Comparison of ENCODE assay signal across 19 mouse cellular contexts in genomic region chr10:8749537-8749936, GRCm38 (mm10).
DNase-seq lines count a peak whose midpoint lies in the region; ATAC-seq lines count a peak whose summit lies in the region.
"Had no signal": no experiment of that assay in that cellular context is flagged by ENCODE, and none has a peak within 500 bp of the region (broad histone marks: within the 10 kb centered on the region; RNA-seq: fewer than 3 reads in every experiment).

No protein-coding gene starts in this region.

- DNase-seq in cerebellum, postnatal 10 days: peak; percentile 48 to 70
- no peak for DNase-seq in cerebellum, postnatal 36 days
- no peak for DNase-seq in hindbrain, embryonic 10.5 days (ENCODE audit: low spot score)
- no peak for DNase-seq in embryo, embryonic 10 days (ENCODE audit: low spot score)
- DNase-seq: adrenal gland, postnatal 10 days; cerebellum, adult 8-10 months; heart, postnatal 36 days; kidney, postnatal 14 days; lung, postnatal 36 days; retina, postnatal 1 day; thymus, postnatal 25 days had no signal

- 0 out of 2 replicates have a peak overlapping the region, but pooled peaks have one; percentile 51 for H3K27ac ChIP-seq in hindbrain, embryonic 15.5 days (replicated peaks)
- no peak overlapping the region for H3K27ac ChIP-seq in hindbrain, embryonic 10.5 days
- no peak overlapping the region for H3K27ac ChIP-seq in midbrain, embryonic 12.5 days (replicated peaks)
- no peak overlapping the region for H3K27ac ChIP-seq in midbrain, embryonic 13.5 days
- no peak overlapping the region for H3K27ac ChIP-seq in neural tube, embryonic 14.5 days (ENCODE audit: low read depth, low read length)
- H3K27ac ChIP-seq: embryonic facial prominence, embryonic 10.5 days; heart, embryonic 10.5 days had no signal

- H3K4me1 ChIP-seq in hindbrain, embryonic 15.5 days (replicated peaks): peaks cover 7% of the 10 kb centered on the region; the same call in 1 of the 2 replicates
- peaks cover 7% of the 10 kb centered on the region; the same call in 1 of the 2 replicates for H3K4me1 ChIP-seq in hindbrain, embryonic 10.5 days (replicated peaks)
- H3K4me1 ChIP-seq in midbrain, embryonic 12.5 days: peaks cover 18% of the 10 kb centered on the region; the same call in 1 of the 2 replicates
- H3K4me1 ChIP-seq in midbrain, embryonic 13.5 days (replicated peaks): peaks cover 32% of the 10 kb centered on the region
- H3K4me1 ChIP-seq in neural tube, embryonic 14.5 days (ENCODE audit: control insufficient read depth, insufficient read depth, low read length): peaks cover 5% of the 10 kb centered on the region; the same call in 1 of the 2 replicates

- no peak overlapping the region for H3K4me3 ChIP-seq in hindbrain, embryonic 15.5 days
- no peak overlapping the region for H3K4me3 ChIP-seq in hindbrain, embryonic 10.5 days
- H3K4me3 ChIP-seq in midbrain, embryonic 12.5 days: no peak overlapping the region
- H3K4me3 ChIP-seq in midbrain, embryonic 13.5 days (replicated peaks): no peak overlapping the region
- H3K4me3 ChIP-seq in neural tube, embryonic 14.5 days (ENCODE audit: low read depth, low read length): no peak overlapping the region
- H3K4me3 ChIP-seq: embryonic facial prominence, embryonic 10.5 days; erythroblast, embryonic 14.5 days; heart, embryonic 10.5 days had no signal

- H3K36me3 ChIP-seq in hindbrain, embryonic 15.5 days: 0 out of 2 replicates have a peak, but pooled peaks cover 5% of the 10 kb centered on the region
- peaks cover 70% of the 10 kb centered on the region for H3K36me3 ChIP-seq in hindbrain, embryonic 10.5 days
- peaks cover 15% of the 10 kb centered on the region for H3K36me3 ChIP-seq in midbrain, embryonic 12.5 days
- H3K36me3 ChIP-seq in midbrain, embryonic 13.5 days: peaks cover 15% of the 10 kb centered on the region
- H3K36me3 ChIP-seq in neural tube, embryonic 14.5 days (ENCODE audit: control insufficient read depth, insufficient read depth, low read length): no peaks in the 10 kb centered on the region

- no peaks in the 10 kb centered on the region for H3K27me3 ChIP-seq in hindbrain, embryonic 15.5 days
- H3K27me3 ChIP-seq in hindbrain, embryonic 10.5 days (ENCODE audit: insufficient read depth, poor library complexity, severe bottlenecking): no peaks in the 10 kb centered on the region
- H3K27me3 ChIP-seq in midbrain, embryonic 12.5 days: no peaks in the 10 kb centered on the region
- H3K27me3 ChIP-seq in midbrain, embryonic 13.5 days: no peaks in the 10 kb centered on the region
- no peaks in the 10 kb centered on the region for H3K27me3 ChIP-seq in neural tube, embryonic 14.5 days (ENCODE audit: control insufficient read depth, insufficient read depth, low read length)

- no peak overlapping the region for H3K4me2 ChIP-seq in hindbrain, embryonic 15.5 days
- H3K4me2 ChIP-seq in midbrain, embryonic 12.5 days (replicated peaks): no peak overlapping the region
- no peak overlapping the region for H3K4me2 ChIP-seq in midbrain, embryonic 13.5 days (replicated peaks)
- H3K4me2 ChIP-seq in neural tube, embryonic 14.5 days (ENCODE audit: low read depth, low read length): no peak overlapping the region

- no peaks in the 10 kb centered on the region for H3K9me3 ChIP-seq in hindbrain, embryonic 15.5 days
- no peaks in the 10 kb centered on the region for H3K9me3 ChIP-seq in hindbrain, embryonic 10.5 days
- H3K9me3 ChIP-seq in midbrain, embryonic 12.5 days: no peaks in the 10 kb centered on the region
- H3K9me3 ChIP-seq in midbrain, embryonic 13.5 days: no peaks in the 10 kb centered on the region; the same call in 1 of the 2 replicates
- no peaks in the 10 kb centered on the region for H3K9me3 ChIP-seq in neural tube, embryonic 14.5 days (ENCODE audit: control insufficient read depth, low read length)
- H3K9me3 ChIP-seq: embryonic facial prominence, embryonic 10.5 days; heart, embryonic 10.5 days had no signal

- peak; percentile 61; the same call in 1 of the 2 replicates for ATAC-seq in hindbrain, embryonic 15.5 days (ENCODE audit: low FRiP score, low read depth)
- peak; percentile 14; the same call in 1 of the 2 replicates for ATAC-seq in midbrain, embryonic 12.5 days (ENCODE audit: low FRiP score, low read depth)
- ATAC-seq in midbrain, embryonic 13.5 days: no peak
- ATAC-seq in neural tube, embryonic 14.5 days (ENCODE audit: low read depth): peak; percentile 48; the same call in 1 of the 2 replicates
- ATAC-seq: intestine, postnatal 0 days had no signal

- WGBS in hindbrain, embryonic 15.5 days: 41% methylated on average over 11 of the region's 11 CpGs
- 74% methylated on average over 11 of the region's 11 CpGs for WGBS in hindbrain, embryonic 10.5 days
- WGBS in midbrain, embryonic 12.5 days: 32% methylated on average over 11 of the region's 11 CpGs
- 21% methylated on average over 11 of the region's 11 CpGs for WGBS in midbrain, embryonic 13.5 days
- 49% methylated on average over 11 of the region's 11 CpGs for WGBS in neural tube, embryonic 14.5 days

- no peak overlapping the region for H3K9ac ChIP-seq in hindbrain, embryonic 15.5 days
- no peak overlapping the region for H3K9ac ChIP-seq in midbrain, embryonic 12.5 days (replicated peaks)
- H3K9ac ChIP-seq in midbrain, embryonic 13.5 days (replicated peaks): no peak overlapping the region
- no peak overlapping the region for H3K9ac ChIP-seq in neural tube, embryonic 14.5 days (replicated peaks; ENCODE audit: low read depth, low read length)

Comparison
In these comparisons a context has a peak if more than half of its experiments do, and no peak if none do; other contexts are left out.
1. DNase-seq: peak in cerebellum, postnatal 10 days (2 of 2); none in cerebellum, postnatal 36 days (0 of 2), hindbrain, embryonic 10.5 days (single experiment) and embryo, embryonic 10 days (single experiment).